In the genomic region with DNA sequence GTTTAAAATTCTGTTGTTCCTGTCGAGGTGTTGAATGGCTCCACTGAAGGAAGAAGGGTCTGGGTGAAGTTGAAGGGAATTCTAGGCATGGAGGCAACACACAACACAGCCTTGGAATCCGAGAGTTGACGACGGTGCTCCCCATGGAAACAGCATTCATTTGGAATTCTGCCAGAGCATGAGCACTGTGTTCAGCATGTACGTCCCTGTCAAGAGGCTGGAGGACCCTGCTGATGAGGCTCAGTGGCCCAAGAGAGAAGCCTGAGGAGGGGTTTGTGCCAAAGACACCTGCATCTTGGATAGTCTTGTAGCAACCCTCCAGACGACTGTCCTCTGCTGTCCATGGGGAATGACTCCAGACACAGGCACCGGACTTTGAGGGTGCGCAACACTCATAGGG, we compare ENCODE assay signal across 13 mouse cellular contexts. TPM values are rescaled to one million over a fixed set of nuclear protein-coding genes. Genes with fewer than 3 reads are reported as not detected.
DNase-seq lines count a peak whose midpoint lies in the region; ATAC-seq and TF ChIP-seq lines count a peak whose summit lies in the region.
"Had no signal": no experiment of that assay in that cellular context is flagged by ENCODE, and none has a peak within 500 bp of the region (broad histone marks: within the 10 kb centered on the region; RNA-seq: fewer than 3 reads in every experiment).

No protein-coding gene starts in this region.

- peak; percentile 47; the same call in 1 of the 2 replicates for TF ChIP-seq POLR2A in testis, adult 2 months (IDR thresholded peaks at IDR 0.05; ENCODE audit: control insufficient read depth, low read depth, low read length)

- H3K4me3 ChIP-seq in embryonic facial prominence, embryonic 11.5 days (ENCODE audit: low read depth, low read length), result no peak overlapping the region
- H3K4me3 ChIP-seq in embryonic facial prominence, embryonic 10.5 days, result no peak overlapping the region
- H3K4me3 ChIP-seq in testis, adult 2 months (ENCODE audit: control insufficient read depth, low read depth, low read length), result peak overlapping the region; percentile 67
- H3K4me3 ChIP-seq in stomach, postnatal 0 days (ENCODE audit: low read depth, low read length), result no peak overlapping the region
- H3K4me3 ChIP-seq: gastrocnemius, adult 2 months had no signal

- H3K4me1 ChIP-seq in embryonic facial prominence, embryonic 11.5 days (ENCODE audit: control insufficient read depth, insufficient read depth, low read length), result no peaks in the 10 kb centered on the region
- no peaks in the 10 kb centered on the region for H3K4me1 ChIP-seq in embryonic facial prominence, embryonic 10.5 days
- H3K4me1 ChIP-seq in testis, adult 2 months (ENCODE audit: control insufficient read depth, insufficient read depth, low read length), result peaks cover 4% of the 10 kb centered on the region
- no peaks in the 10 kb centered on the region for H3K4me1 ChIP-seq in stomach, postnatal 0 days (replicated peaks; ENCODE audit: control insufficient read depth, insufficient read depth)

- TF ChIP-seq CTCF in testis, adult 2 months (IDR thresholded peaks at IDR 0.05; ENCODE audit: control insufficient read depth, insufficient read depth, insufficient replicate concordance, low read depth, low read length), result no peak
- TF ChIP-seq CTCF in stomach, postnatal 0 days (IDR thresholded peaks at IDR 0.05; ENCODE audit: low read depth), result no peak

- TF ChIP-seq EP300 in stomach, postnatal 0 days (optimal IDR thresholded peaks at IDR 0.05), result no peak

- DNase-seq in embryonic facial prominence, embryonic 11.5 days (ENCODE audit: low spot score), result peak; percentile 5
- DNase-seq in embryonic facial prominence, embryonic 10.5 days (ENCODE audit: low spot score), result no peak
- DNase-seq in layer of hippocampus, postnatal 10 days (ENCODE audit: low spot score in 2 of 2), result peak; percentile 8 to 16
- DNase-seq in layer of hippocampus, postnatal 36 days, result no peak
- no peak for DNase-seq in testis, postnatal 14 days (ENCODE audit: low spot score)
- DNase-seq in stomach, postnatal 0 days (ENCODE audit: low spot score), result no peak
- no peak for DNase-seq in c-Kit-positive CD71-positive TER-119-positive erythroid progenitor cells, embryonic 14.5 days (ENCODE audit: low spot score)
- DNase-seq: gastrocnemius, adult 2 months; kidney, adult 8-10 months had no signal

- no peak overlapping the region for H3K27ac ChIP-seq in embryonic facial prominence, embryonic 11.5 days (replicated peaks; ENCODE audit: low read depth, low read length)
- no peak overlapping the region for H3K27ac ChIP-seq in embryonic facial prominence, embryonic 10.5 days (replicated peaks)
- no peak overlapping the region for H3K27ac ChIP-seq in testis, adult 2 months (ENCODE audit: control insufficient read depth, insufficient read depth, low read depth, low read length)
- H3K27ac ChIP-seq in stomach, postnatal 0 days (replicated peaks), result no peak overlapping the region
- H3K27ac ChIP-seq: gastrocnemius, adult 2 months; macrophage had no signal

- H3K4me2 ChIP-seq in embryonic facial prominence, embryonic 11.5 days (ENCODE audit: low read depth, low read length), result no peak overlapping the region
- 0 out of 2 replicates have a peak overlapping the region, but pooled peaks have one; percentile 52 for H3K4me2 ChIP-seq in stomach, postnatal 0 days (replicated peaks; ENCODE audit: low read depth)
- H3K4me2 ChIP-seq: liver, embryonic 11.5 days had no signal

- H3K27me3 ChIP-seq in embryonic facial prominence, embryonic 11.5 days (ENCODE audit: control insufficient read depth, insufficient read depth, low read length), result no peaks in the 10 kb centered on the region
- H3K27me3 ChIP-seq in embryonic facial prominence, embryonic 10.5 days (replicated peaks; ENCODE audit: low read depth, poor library complexity, severe bottlenecking), result no peaks in the 10 kb centered on the region
- H3K27me3 ChIP-seq in testis, adult 2 months (ENCODE audit: control insufficient read depth, insufficient read depth, low read length), result no peaks in the 10 kb centered on the region
- H3K27me3 ChIP-seq in stomach, postnatal 0 days (ENCODE audit: control insufficient read depth, insufficient read depth, low read length), result no peaks in the 10 kb centered on the region

- ATAC-seq in embryonic facial prominence, embryonic 11.5 days (replicated peaks; ENCODE audit: insufficient number of reproducible peaks, low FRiP score, low TSS enrichment, low read depth), result no peak
- no peak for ATAC-seq in stomach, postnatal 0 days (ENCODE audit: low FRiP score, low TSS enrichment)

- 71% methylated on average over 8 of the region's 8 CpGs for WGBS in embryonic facial prominence, embryonic 11.5 days
- 82% methylated on average over 8 of the region's 8 CpGs for WGBS in embryonic facial prominence, embryonic 10.5 days
- WGBS in stomach, postnatal 0 days, result 46% methylated on average over 8 of the region's 8 CpGs

- H3K9ac ChIP-seq in embryonic facial prominence, embryonic 11.5 days (replicated peaks; ENCODE audit: low read length), result no peak overlapping the region
- no peak overlapping the region for H3K9ac ChIP-seq in stomach, postnatal 0 days (ENCODE audit: low read length)

- no peaks in the 10 kb centered on the region for H3K9me3 ChIP-seq in embryonic facial prominence, embryonic 11.5 days (replicated peaks; ENCODE audit: control insufficient read depth, low read length)
- no peaks in the 10 kb centered on the region for H3K9me3 ChIP-seq in embryonic facial prominence, embryonic 10.5 days
- no peaks in the 10 kb centered on the region for H3K9me3 ChIP-seq in stomach, postnatal 0 days (ENCODE audit: control insufficient read depth, low read length)
- H3K9me3 ChIP-seq: G1E had no signal

- no peaks in the 10 kb centered on the region for H3K36me3 ChIP-seq in embryonic facial prominence, embryonic 11.5 days (replicated peaks; ENCODE audit: control insufficient read depth, insufficient read depth, low read depth, low read length)
- H3K36me3 ChIP-seq in embryonic facial prominence, embryonic 10.5 days (replicated peaks), result no peaks in the 10 kb centered on the region
- H3K36me3 ChIP-seq in testis, adult 2 months (ENCODE audit: control insufficient read depth, insufficient read depth, low read length), result no peaks in the 10 kb centered on the region
- H3K36me3 ChIP-seq in stomach, postnatal 0 days (ENCODE audit: control insufficient read depth, insufficient read depth, low read length), result no peaks in the 10 kb centered on the region
- H3K36me3 ChIP-seq: G1E had no signal

RNA-seq across cellular contexts. Expression of gene Atp5j, which starts 40.7 kb away (rescaled TPM):
- polyA plus RNA-seq in embryonic facial prominence, embryonic 11.5 days (2014; fragmentation: Nextera tagmentation; extraction: Ambion mirVana), result 830 and 859 TPM in 2 replicates
- polyA plus RNA-seq in embryonic facial prominence, embryonic 10.5 days (2016; fragmentation: Nextera tagmentation; extraction: Ambion mirVana), result 805 and 857 TPM in 2 replicates
- total RNA-seq in layer of hippocampus, postnatal 10 days (2021), result 100 to 1,000 TPM; 301 to 317 TPM
- 100 to 1,000 TPM; 360 to 363 TPM for total RNA-seq in layer of hippocampus, postnatal 36 days (2021)
- polyA plus RNA-seq in testis, adult 2 months (2012; rRNA removed), result 217 TPM in 2 replicates
- 956 and 984 TPM in 2 replicates for polyA plus RNA-seq in stomach, postnatal 0 days (2015; fragmentation: Nextera tagmentation; extraction: Ambion mirVana)

RNA-seq across cellular contexts. Expression of gene Gabpa, which starts 41.4 kb away (rescaled TPM):
- polyA plus RNA-seq in embryonic facial prominence, embryonic 11.5 days (2014; fragmentation: Nextera tagmentation; extraction: Ambion mirVana), result 44.9 and 47.2 TPM in 2 replicates
- polyA plus RNA-seq in embryonic facial prominence, embryonic 10.5 days (2016; fragmentation: Nextera tagmentation; extraction: Ambion mirVana), result 38.7 and 40.4 TPM in 2 replicates
- total RNA-seq in layer of hippocampus, postnatal 10 days (2021), result 10 to 100 TPM; 23.2 to 25.7 TPM
- total RNA-seq in layer of hippocampus, postnatal 36 days (2021), result 10 to 100 TPM; 29.1 to 29.8 TPM
- 5.7 and 7.6 TPM in 2 replicates for polyA plus RNA-seq in testis, adult 2 months (2012; rRNA removed)
- 10.8 and 11.1 TPM in 2 replicates for polyA plus RNA-seq in stomach, postnatal 0 days (2015; fragmentation: Nextera tagmentation; extraction: Ambion mirVana)

Comparison
In these comparisons a context has a peak if more than half of its experiments do, and no peak if none do; other contexts are left out.
1. DNase-seq: peak in embryonic facial prominence, embryonic 11.5 days (single experiment) and layer of hippocampus, postnatal 10 days (2 of 2); none in embryonic facial prominence, embryonic 10.5 days (single experiment), layer of hippocampus, postnatal 36 days (0 of 2), testis, postnatal 14 days (single experiment), stomach, postnatal 0 days (single experiment) and c-Kit-positive CD71-positive TER-119-positive erythroid progenitor cells, embryonic 14.5 days (single experiment).